Mouse (Mus musculus): Measurements from ENCODE around the gene Espn.

- no peak for TF ChIP-seq CTCF (IDR thresholded peaks at IDR 0.05; ENCODE audit: borderline replicate concordance, insufficient read depth, low read length)
- no peak for TF ChIP-seq POLR2A (IDR thresholded peaks at IDR 0.05; ENCODE audit: low read depth, low read length)
Measured at GRCm38 (mm10) chr4:152092751-152093293, 59.3 kb downstream of the Espn start.

Data from embryonic fibroblast, embryonic 13.5 days (primary cell).